Mouse (Mus musculus): Measurements from ENCODE around the gene Nfs1. TPM values are rescaled to one million over a fixed set of nuclear protein-coding genes. Genes with fewer than 3 reads are reported as not detected.
"Not testable (repeated sequence)": the region's sequence is repeated elsewhere in the genome, so short reads cannot be mapped to it uniquely, and the experiment has no call there.

Nfs1 gene
- polyA plus RNA-seq, 1 experiment from 2014 or later = 41.0 TPM

DNA sequence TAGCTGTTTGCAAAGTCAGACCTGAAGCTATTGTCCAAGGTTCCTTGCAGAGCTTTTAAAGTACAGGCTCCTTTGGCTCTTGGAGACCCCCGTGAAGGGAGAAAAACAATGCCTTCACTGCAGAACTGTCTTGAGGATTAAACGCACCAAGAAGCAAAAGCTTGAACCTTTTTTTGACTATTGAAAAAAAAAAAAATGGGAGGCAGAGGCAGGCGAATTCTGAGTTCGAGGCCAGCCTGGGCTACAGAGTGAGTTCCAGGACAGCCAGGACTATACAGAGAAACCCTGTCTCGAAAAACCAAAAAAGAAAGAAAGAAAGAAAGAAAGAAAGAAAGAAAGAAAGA is 31.9 kb downstream of the Nfs1 start:
- peak overlapping the region; percentile 90 for H3K9ac ChIP-seq (ENCODE audit: low read length)
- H3K4me2 ChIP-seq (ENCODE audit: low read depth, low read length) = peak overlapping the region; percentile 50
- H3K4me3 ChIP-seq (ENCODE audit: low read length) = peak overlapping the region; percentile 83
- not testable (repeated sequence) for H3K4me1 ChIP-seq (replicated peaks; ENCODE audit: control insufficient read depth, insufficient read depth, low read length); H3K36me3 ChIP-seq (ENCODE audit: control insufficient read depth, insufficient read depth, low read length); H3K27me3 ChIP-seq (ENCODE audit: control insufficient read depth, insufficient read depth, low read depth, low read length); ATAC-seq (ENCODE audit: low read depth); H3K9me3 ChIP-seq (ENCODE audit: control insufficient read depth, low read length)
- WGBS = 16% methylated on average over 5 of the region's 5 CpGs
- H3K27ac ChIP-seq (ENCODE audit: low read length) = peak overlapping the region; percentile 77

- H3K36me3 ChIP-seq (ENCODE audit: control insufficient read depth, insufficient read depth, low read length) = no peaks in the 10 kb centered on the region
- H3K9ac ChIP-seq (ENCODE audit: low read length) = peak within 1 kb of the TSS; percentile 90
- ATAC-seq (ENCODE audit: low read depth) = peak; percentile 96
- peaks cover 10% of the 10 kb centered on the region for H3K4me1 ChIP-seq (replicated peaks; ENCODE audit: control insufficient read depth, insufficient read depth, low read length)
- H3K9me3 ChIP-seq (ENCODE audit: control insufficient read depth, low read length) = no peaks in the 10 kb centered on the region
- H3K4me3 ChIP-seq (ENCODE audit: low read length) = peak within 1 kb of the TSS; percentile 83
- H3K4me2 ChIP-seq (ENCODE audit: low read depth, low read length) = peak within 1 kb of the TSS; percentile 73
- peak within 1 kb of the TSS; percentile 77 for H3K27ac ChIP-seq (ENCODE audit: low read length)
- under 1% methylated on average over 65 of the region's 74 CpGs for WGBS
- H3K27me3 ChIP-seq (ENCODE audit: control insufficient read depth, insufficient read depth, low read depth, low read length) = no peaks in the 10 kb centered on the region
Measured at GRCm38 (mm10) chr2:156111358-156112079, 32.5 kb downstream of the Nfs1 start, which contains the start of the genes Cpne1 and Rbm12. Cpne1 (minus strand) TSS chr2:156111965. Rbm12 (minus strand) TSS chr2:156111978.

DNA sequence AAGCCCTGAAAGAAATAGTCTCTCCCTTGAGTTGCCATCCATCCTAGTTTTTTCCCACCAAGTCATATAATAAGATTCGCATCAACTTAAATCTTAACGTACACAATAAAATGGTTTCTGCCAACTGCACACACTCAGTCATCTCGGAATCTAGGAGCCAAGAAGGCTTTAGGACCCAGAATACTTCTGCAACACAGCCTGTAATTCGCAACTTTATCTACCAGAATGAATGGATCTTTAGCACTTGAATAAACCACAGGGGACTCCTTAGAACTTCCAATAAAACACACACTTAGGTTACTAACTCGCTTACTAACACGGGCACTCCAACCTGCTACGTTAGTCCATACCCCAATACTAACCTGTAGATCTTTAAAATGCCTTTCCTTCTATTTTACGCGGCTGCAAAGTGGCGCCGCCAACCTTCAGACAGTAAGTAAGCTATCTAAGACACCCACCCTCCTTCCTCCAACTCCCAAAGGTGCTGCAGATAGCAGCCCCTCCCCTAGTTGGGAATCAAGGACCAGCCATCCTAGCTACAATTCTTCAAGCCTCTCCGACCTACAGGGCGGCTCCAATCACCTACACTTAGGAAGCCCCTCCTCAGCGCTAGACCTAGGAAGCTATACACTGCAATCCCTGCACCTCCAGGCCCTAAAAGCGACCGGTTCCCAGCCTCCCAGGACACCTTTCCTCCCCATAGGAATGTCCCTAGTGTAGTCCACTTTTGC is 33.2 kb downstream of the Nfs1 start:
- 0% methylated on average over 16 of the region's 16 CpGs for WGBS
- ATAC-seq (ENCODE audit: low read depth) = peak; percentile 71
- Histone ChIP-seq H3K9me3 (ENCODE audit: control insufficient read depth, low read length) (no peaks in the 10 kb centered on the region), H3K4me2 (ENCODE audit: low read depth, low read length) (peak overlapping the region; percentile 73), H3K9ac (ENCODE audit: low read length) (peak overlapping the region; percentile 90), H3K4me1 (replicated peaks; ENCODE audit: control insufficient read depth, insufficient read depth, low read length) (peaks cover 10% of the 10 kb centered on the region), H3K27ac (ENCODE audit: low read length) (peak overlapping the region; percentile 77), H3K36me3 (ENCODE audit: control insufficient read depth, insufficient read depth, low read length) (no peaks in the 10 kb centered on the region), H3K27me3 (ENCODE audit: control insufficient read depth, insufficient read depth, low read depth, low read length) (no peaks in the 10 kb centered on the region), H3K4me3 (ENCODE audit: low read length) (peak overlapping the region; percentile 83)

DNA sequence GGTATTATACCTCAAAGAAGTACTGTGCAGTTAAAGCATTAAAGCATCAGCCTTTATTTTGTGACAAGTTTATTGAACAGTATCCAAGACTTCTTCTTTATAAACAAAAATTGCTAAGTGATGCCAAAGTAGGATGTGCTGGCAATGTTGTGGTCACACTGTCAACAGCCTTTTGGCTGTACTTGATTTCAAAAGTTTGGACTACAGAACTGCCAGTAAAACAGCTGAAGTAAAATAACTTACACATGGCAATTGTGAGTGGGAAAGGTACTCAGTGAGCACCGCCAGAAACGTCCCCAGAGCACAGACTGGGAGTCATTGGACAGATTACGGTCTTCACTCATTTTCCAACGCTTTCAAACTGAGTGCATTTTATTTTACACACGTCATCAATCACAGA is 52.1 kb downstream of the Nfs1 start:
- Histone ChIP-seq H3K9ac (ENCODE audit: low read length) (no peak overlapping the region), H3K9me3 (ENCODE audit: control insufficient read depth, low read length) (no peaks in the 10 kb centered on the region), H3K4me3 (ENCODE audit: low read length) (no peak overlapping the region), H3K36me3 (ENCODE audit: control insufficient read depth, insufficient read depth, low read length) (peaks cover 16% of the 10 kb centered on the region), H3K27ac (ENCODE audit: low read length) (peak overlapping the region; percentile 31), H3K4me2 (ENCODE audit: low read depth, low read length) (no peak overlapping the region), H3K27me3 (ENCODE audit: control insufficient read depth, insufficient read depth, low read depth, low read length) (no peaks in the 10 kb centered on the region), H3K4me1 (replicated peaks; ENCODE audit: control insufficient read depth, insufficient read depth, low read length) (peaks cover 11% of the 10 kb centered on the region; the same call in 1 of the 2 replicates)
- peak; percentile 71 for ATAC-seq (ENCODE audit: low read depth)
- WGBS = 68% methylated on average over 5 of the region's 5 CpGs

GRCm38 (mm10) chr2:156089799-156090198 is 54.2 kb downstream of the Nfs1 start:
- Histone ChIP-seq H3K4me2 (ENCODE audit: low read depth, low read length) (no peak overlapping the region), H3K9ac (ENCODE audit: low read length) (no peak overlapping the region), H3K4me1 (replicated peaks; ENCODE audit: control insufficient read depth, insufficient read depth, low read length) (peaks cover 11% of the 10 kb centered on the region; the same call in 1 of the 2 replicates), H3K27ac (ENCODE audit: low read length) (no peak overlapping the region), H3K36me3 (ENCODE audit: control insufficient read depth, insufficient read depth, low read length) (peaks cover 3% of the 10 kb centered on the region; the same call in 1 of the 2 replicates), H3K27me3 (ENCODE audit: control insufficient read depth, insufficient read depth, low read depth, low read length) (no peaks in the 10 kb centered on the region), H3K9me3 (ENCODE audit: control insufficient read depth, low read length) (no peaks in the 10 kb centered on the region), H3K4me3 (ENCODE audit: low read length) (no peak overlapping the region)
- 95% methylated on average over 1 of the region's 1 CpGs for WGBS
- ATAC-seq (ENCODE audit: low read depth) = no peak

GRCm38 (mm10) chr2:156087391-156088110 is 56.4 kb downstream of the Nfs1 start:
- peaks cover 3% of the 10 kb centered on the region; the same call in 1 of the 2 replicates for H3K36me3 ChIP-seq (ENCODE audit: control insufficient read depth, insufficient read depth, low read length)
- H3K4me3 ChIP-seq (ENCODE audit: low read length) = no peak overlapping the region
- peaks cover 11% of the 10 kb centered on the region; the same call in 1 of the 2 replicates for H3K4me1 ChIP-seq (replicated peaks; ENCODE audit: control insufficient read depth, insufficient read depth, low read length)
- H3K4me2 ChIP-seq (ENCODE audit: low read depth, low read length) = no peak overlapping the region
- ATAC-seq (ENCODE audit: low read depth) = no peak
- H3K27ac ChIP-seq (ENCODE audit: low read length) = no peak overlapping the region
- H3K27me3 ChIP-seq (ENCODE audit: control insufficient read depth, insufficient read depth, low read depth, low read length) = no peaks in the 10 kb centered on the region
- 81% methylated on average over 7 of the region's 7 CpGs for WGBS
- H3K9me3 ChIP-seq (ENCODE audit: control insufficient read depth, low read length) = no peaks in the 10 kb centered on the region
- no peak overlapping the region for H3K9ac ChIP-seq (ENCODE audit: low read length)

- H3K27me3 ChIP-seq (ENCODE audit: control insufficient read depth, insufficient read depth, low read depth, low read length) = no peaks in the 10 kb centered on the region
- H3K4me1 ChIP-seq (replicated peaks; ENCODE audit: control insufficient read depth, insufficient read depth, low read length) = no peaks in the 10 kb centered on the region
- no peaks in the 10 kb centered on the region; the same call in 1 of the 2 replicates for H3K36me3 ChIP-seq (ENCODE audit: control insufficient read depth, insufficient read depth, low read length)
- no peak overlapping the region for H3K4me3 ChIP-seq (ENCODE audit: low read length)
- no peak for ATAC-seq (ENCODE audit: low read depth)
- H3K27ac ChIP-seq (ENCODE audit: low read length) = no peak overlapping the region
- 78% methylated on average over 3 of the region's 3 CpGs for WGBS
- no peak overlapping the region for H3K4me2 ChIP-seq (ENCODE audit: low read depth, low read length)
- no peaks in the 10 kb centered on the region for H3K9me3 ChIP-seq (ENCODE audit: control insufficient read depth, low read length)
- no peak overlapping the region for H3K9ac ChIP-seq (ENCODE audit: low read length)
Measured at GRCm38 (mm10) chr2:156084541-156084940, 59.4 kb downstream of the Nfs1 start.

DNA sequence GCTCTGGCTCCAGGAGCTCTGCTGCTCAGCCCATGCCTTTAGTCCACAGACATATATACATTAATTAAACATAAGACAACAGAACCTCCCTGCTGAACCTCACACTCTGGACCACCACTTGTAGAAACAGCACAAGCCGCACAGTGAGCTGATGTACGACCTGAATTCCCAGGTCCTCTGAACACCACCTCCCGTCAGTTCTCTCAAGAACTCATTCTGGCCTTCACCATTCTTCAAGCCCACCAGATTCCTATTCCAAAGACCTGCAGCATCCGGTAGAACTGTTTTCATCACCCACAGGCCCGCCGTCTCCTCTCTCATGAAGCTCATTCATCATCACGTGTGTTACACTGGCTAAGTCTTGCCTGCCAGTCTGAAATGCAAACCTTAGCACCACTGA is 63.6 kb downstream of the Nfs1 start:
- Histone ChIP-seq H3K9me3 (ENCODE audit: control insufficient read depth, low read length) (no peaks in the 10 kb centered on the region), H3K4me1 (replicated peaks; ENCODE audit: control insufficient read depth, insufficient read depth, low read length) (no peaks in the 10 kb centered on the region), H3K27ac (ENCODE audit: low read length) (no peak overlapping the region), H3K4me2 (ENCODE audit: low read depth, low read length) (no peak overlapping the region), H3K27me3 (ENCODE audit: control insufficient read depth, insufficient read depth, low read depth, low read length) (no peaks in the 10 kb centered on the region), H3K4me3 (ENCODE audit: low read length) (no peak overlapping the region), H3K36me3 (ENCODE audit: control insufficient read depth, insufficient read depth, low read length) (peaks cover 31% of the 10 kb centered on the region), H3K9ac (ENCODE audit: low read length) (no peak overlapping the region)
- ATAC-seq (ENCODE audit: low read depth) = no peak
- WGBS = 69% methylated on average over 7 of the region's 7 CpGs

GRCm38 (mm10) chr2:156079674-156080073 is 64.3 kb downstream of the Nfs1 start:
- WGBS = 33% methylated on average over 4 of the region's 4 CpGs
- H3K4me1 ChIP-seq (replicated peaks; ENCODE audit: control insufficient read depth, insufficient read depth, low read length) = no peaks in the 10 kb centered on the region
- peaks cover 35% of the 10 kb centered on the region for H3K36me3 ChIP-seq (ENCODE audit: control insufficient read depth, insufficient read depth, low read length)
- H3K4me3 ChIP-seq (ENCODE audit: low read length) = no peak overlapping the region
- no peak overlapping the region for H3K27ac ChIP-seq (ENCODE audit: low read length)
- no peaks in the 10 kb centered on the region for H3K9me3 ChIP-seq (ENCODE audit: control insufficient read depth, low read length)
- no peak overlapping the region for H3K9ac ChIP-seq (ENCODE audit: low read length)
- H3K4me2 ChIP-seq (ENCODE audit: low read depth, low read length) = no peak overlapping the region
- no peaks in the 10 kb centered on the region for H3K27me3 ChIP-seq (ENCODE audit: control insufficient read depth, insufficient read depth, low read depth, low read length)
- ATAC-seq (ENCODE audit: low read depth) = peak; percentile 47; the same call in 1 of the 2 replicates
